Comparison of ENCODE assay signal across 22 mouse cellular contexts in genomic region chr6:8465985-8466384, GRCm38 (mm10).
"Had no signal": no experiment of that assay in that cellular context is flagged by ENCODE, and none has a peak within 500 bp of the region (broad histone marks: within the 10 kb centered on the region; RNA-seq: fewer than 3 reads in every experiment).

No protein-coding gene starts in this region.

- H3K4me3 ChIP-seq: layer of hippocampus, adult 2 months; limb, embryonic 15.5 days; megakaryocyte, embryonic 14.5 days; midbrain, embryonic 10.5 days; neural tube, embryonic 12.5 days; neural tube, embryonic 15.5 days had no signal

- H3K9me3 ChIP-seq: limb, embryonic 15.5 days; megakaryocyte, embryonic 14.5 days; midbrain, embryonic 10.5 days; neural tube, embryonic 12.5 days; neural tube, embryonic 15.5 days had no signal

- H3K27ac ChIP-seq: layer of hippocampus, adult 2 months; limb, embryonic 15.5 days; liver, embryonic 14.5 days; midbrain, embryonic 10.5 days; neural tube, embryonic 12.5 days; neural tube, embryonic 15.5 days had no signal

- H3K9ac ChIP-seq: limb, embryonic 15.5 days; liver, embryonic 14.5 days; liver, postnatal 0 days; neural tube, embryonic 12.5 days; neural tube, embryonic 15.5 days had no signal

- H3K4me2 ChIP-seq: limb, embryonic 15.5 days; liver, embryonic 11.5 days; neural tube, embryonic 12.5 days; neural tube, embryonic 15.5 days had no signal

- H3K4me1 ChIP-seq: megakaryocyte, embryonic 14.5 days; neural tube, embryonic 12.5 days had no signal

- DNase-seq: kidney, adult 18-20 months; kidney, adult 9 months; kidney, postnatal 14 days; layer of hippocampus, adult 9-11 months; liver, postnatal 0 days; midbrain, embryonic 14.5 days; right cerebral cortex, adult 18-20 months; right cerebral cortex, postnatal 14 days; right cerebral cortex, postnatal 4 days; spleen, adult 18-20 months; thymus, adult 2 months; thymus, postnatal 14 days; thymus, postnatal 4 days had no signal

- H3K36me3 ChIP-seq: limb, embryonic 15.5 days; midbrain, embryonic 10.5 days; neural tube, embryonic 12.5 days; neural tube, embryonic 15.5 days had no signal

- ATAC-seq: inflammation-experienced regulatory T-cells, adult 6 months; liver, postnatal 0 days had no signal

- H3K27me3 ChIP-seq: limb, embryonic 15.5 days; megakaryocyte, embryonic 14.5 days; neural tube, embryonic 12.5 days; neural tube, embryonic 15.5 days had no signal
